Mouse (Mus musculus) layer of hippocampus, postnatal 25 days (tissue): ENCODE results near the gene Npnt. TPM values are rescaled to one million over a fixed set of nuclear protein-coding genes. Genes with fewer than 3 reads are reported as not detected.

Source experiments
- DNase-seq, 2 experiments: peaks; one replicate each; pipeline ENCODE4 v3.0.0; 2022; ENCODE audit warnings: mixed read lengths in 2 of 2, low spot score in 1 of 2; ENCODE audit errors: extremely low spot score in 1 of 2
- total RNA-seq, 2 experiments: library from RNA; stranded (reverse); gene quantifications; 2 replicates each; pipeline ENCODE4 v1.2.3; 2021

The Npnt gene
- total RNA-seq, 2 experiments from 2014 or later, result 17.3 to 18.0 TPM

GRCm38 (mm10) chr3:132897390-132897789 is 52.7 kb downstream of the Npnt start:
- no peak for DNase-seq

GRCm38 (mm10) chr3:132894086-132894485 is 56.0 kb downstream of the Npnt start:
- no peak for DNase-seq

- no peak for DNase-seq
Observed at GRCm38 (mm10) chr3:132893676-132894075, 56.4 kb downstream of the Npnt start.

- DNase-seq, result no peak
Observed at GRCm38 (mm10) chr3:132893044-132893443, 57.0 kb downstream of the Npnt start.

GRCm38 (mm10) chr3:132892481-132892880 is 57.6 kb downstream of the Npnt start:
- no peak for DNase-seq

GRCm38 (mm10) chr3:132887074-132887848 is 62.8 kb downstream of the Npnt start:
- DNase-seq, result no peak

GRCm38 (mm10) chr3:132886419-132887050 is 63.6 kb downstream of the Npnt start:
- no peak for DNase-seq

GRCm38 (mm10) chr3:132884459-132884858 is 65.6 kb downstream of the Npnt start:
- no peak for DNase-seq

GRCm38 (mm10) chr3:132883256-132883655 is 66.8 kb downstream of the Npnt start:
- DNase-seq, result no peak

- no peak for DNase-seq
Observed at GRCm38 (mm10) chr3:132880826-132881225, 69.3 kb downstream of the Npnt start.

GRCm38 (mm10) chr3:132880361-132880760 is 69.7 kb downstream of the Npnt start:
- DNase-seq, result no peak

- no peak for DNase-seq
Observed at GRCm38 (mm10) chr3:132876933-132877676, 73.0 kb downstream of the Npnt start.

- no peak for DNase-seq
Observed at GRCm38 (mm10) chr3:132876011-132876708, 73.9 kb downstream of the Npnt start.

- no peak for DNase-seq
Observed at GRCm38 (mm10) chr3:132873251-132873650, 76.8 kb downstream of the Npnt start.

GRCm38 (mm10) chr3:132871318-132871904 is 78.7 kb downstream of the Npnt start:
- DNase-seq, result no peak

GRCm38 (mm10) chr3:132870079-132870478 is 80.0 kb downstream of the Npnt start:
- no peak for DNase-seq

GRCm38 (mm10) chr3:132868838-132869237 is 81.3 kb downstream of the Npnt start:
- DNase-seq, result no peak

- DNase-seq, result no peak
Observed at GRCm38 (mm10) chr3:132866984-132867383, 83.1 kb downstream of the Npnt start.

- DNase-seq, result no peak
Observed at GRCm38 (mm10) chr3:132865596-132865995, 84.5 kb downstream of the Npnt start.

- no peak for DNase-seq
Observed at GRCm38 (mm10) chr3:132864986-132865385, 85.1 kb downstream of the Npnt start.
